23 mouse cellular contexts compared by ENCODE assay signal in genomic region chr14:33763641-33764046, GRCm38 (mm10).
DNase-seq lines count a peak whose midpoint lies in the region; ATAC-seq lines count a peak whose summit lies in the region.
"Had no signal": no experiment of that assay in that cellular context is flagged by ENCODE, and none has a peak within 500 bp of the region (broad histone marks: within the 10 kb centered on the region; RNA-seq: fewer than 3 reads in every experiment).

No protein-coding gene starts in this region.

- no peak overlapping the region for H3K4me2 ChIP-seq in neural tube, embryonic 15.5 days
- H3K4me2 ChIP-seq: hindbrain, embryonic 13.5 days; liver, embryonic 12.5 days; midbrain, embryonic 13.5 days had no signal

- no peaks in the 10 kb centered on the region for H3K9me3 ChIP-seq in neural tube, embryonic 15.5 days (replicated peaks)
- H3K9me3 ChIP-seq: hindbrain, embryonic 13.5 days; liver, embryonic 12.5 days; midbrain, embryonic 13.5 days had no signal

- H3K27me3 ChIP-seq in neural tube, embryonic 15.5 days (replicated peaks) = no peaks in the 10 kb centered on the region
- H3K27me3 ChIP-seq: hindbrain, embryonic 13.5 days; liver, embryonic 12.5 days; midbrain, embryonic 13.5 days had no signal

- WGBS in neural tube, embryonic 15.5 days = 71% methylated on average over 3 of the region's 3 CpGs

- peak; percentile 31 for DNase-seq in embryo, embryonic 10 days (ENCODE audit: low spot score)
- DNase-seq in embryo, embryonic 9.5 days (ENCODE audit: extremely low spot score) = no peak
- DNase-seq in neural tube, embryonic 10.5 days (ENCODE audit: extremely low spot score, low spot score) = peak; percentile 15
- peak; percentile 35 for DNase-seq in forelimb bud, embryonic 11.5 days (ENCODE audit: low read depth, low spot score)
- DNase-seq in retina, postnatal 1 day = peak; percentile 40
- DNase-seq in liver = no peak
- no peak for DNase-seq in frontal cortex, postnatal 36 days (ENCODE audit: low spot score in 2 of 2)
- DNase-seq: adrenal gland, postnatal 25 days; cerebellum, adult 9-10 months; gastrocnemius, postnatal 36 days; kidney, adult 18-20 months; kidney, postnatal 4 days; left cerebral cortex, postnatal 4 days; lung, adult 18-20 months; right cerebral cortex, adult 18-20 months; thymus, adult 18-20 months; thymus, postnatal 36 days had no signal

- ATAC-seq in neural tube, embryonic 15.5 days (ENCODE audit: low FRiP score) = no peak
- ATAC-seq: forebrain, embryonic 14.5 days; inflammation-experienced regulatory T-cells, adult 6 months; liver, embryonic 12.5 days; midbrain, embryonic 13.5 days had no signal

- H3K9ac ChIP-seq in neural tube, embryonic 15.5 days (replicated peaks) = no peak overlapping the region
- H3K9ac ChIP-seq: hindbrain, embryonic 13.5 days; liver, embryonic 12.5 days; midbrain, embryonic 13.5 days had no signal

- H3K4me3 ChIP-seq in neural tube, embryonic 15.5 days (replicated peaks) = no peak overlapping the region
- H3K4me3 ChIP-seq: hindbrain, embryonic 13.5 days; liver, embryonic 12.5 days; midbrain, embryonic 13.5 days had no signal

- H3K36me3 ChIP-seq in neural tube, embryonic 15.5 days = no peaks in the 10 kb centered on the region
- H3K36me3 ChIP-seq: hindbrain, embryonic 13.5 days; liver, embryonic 12.5 days; midbrain, embryonic 13.5 days had no signal

- H3K4me1 ChIP-seq in neural tube, embryonic 15.5 days = peaks cover 4% of the 10 kb centered on the region; the same call in 1 of the 2 replicates
- H3K4me1 ChIP-seq: liver, embryonic 12.5 days; midbrain, embryonic 13.5 days had no signal

- H3K27ac ChIP-seq in neural tube, embryonic 15.5 days (replicated peaks) = no peak overlapping the region
- H3K27ac ChIP-seq: hindbrain, embryonic 13.5 days; liver, embryonic 12.5 days; midbrain, embryonic 13.5 days had no signal

Comparison
In these comparisons a context has a peak if more than half of its experiments do, and no peak if none do; other contexts are left out.
1. DNase-seq: peak in embryo, embryonic 10 days (single experiment), neural tube, embryonic 10.5 days (single experiment), forelimb bud, embryonic 11.5 days (single experiment) and retina, postnatal 1 day (single experiment); none in embryo, embryonic 9.5 days (single experiment), liver (single experiment) and frontal cortex, postnatal 36 days (0 of 2).